Mouse (Mus musculus): ENCODE data around the gene Gm21988. TPM values are rescaled to one million over a fixed set of nuclear protein-coding genes. Genes with fewer than 3 reads are reported as not detected.

Gm21988 gene
- polyA plus RNA-seq, 1 experiment = 5.1 TPM

DNA sequence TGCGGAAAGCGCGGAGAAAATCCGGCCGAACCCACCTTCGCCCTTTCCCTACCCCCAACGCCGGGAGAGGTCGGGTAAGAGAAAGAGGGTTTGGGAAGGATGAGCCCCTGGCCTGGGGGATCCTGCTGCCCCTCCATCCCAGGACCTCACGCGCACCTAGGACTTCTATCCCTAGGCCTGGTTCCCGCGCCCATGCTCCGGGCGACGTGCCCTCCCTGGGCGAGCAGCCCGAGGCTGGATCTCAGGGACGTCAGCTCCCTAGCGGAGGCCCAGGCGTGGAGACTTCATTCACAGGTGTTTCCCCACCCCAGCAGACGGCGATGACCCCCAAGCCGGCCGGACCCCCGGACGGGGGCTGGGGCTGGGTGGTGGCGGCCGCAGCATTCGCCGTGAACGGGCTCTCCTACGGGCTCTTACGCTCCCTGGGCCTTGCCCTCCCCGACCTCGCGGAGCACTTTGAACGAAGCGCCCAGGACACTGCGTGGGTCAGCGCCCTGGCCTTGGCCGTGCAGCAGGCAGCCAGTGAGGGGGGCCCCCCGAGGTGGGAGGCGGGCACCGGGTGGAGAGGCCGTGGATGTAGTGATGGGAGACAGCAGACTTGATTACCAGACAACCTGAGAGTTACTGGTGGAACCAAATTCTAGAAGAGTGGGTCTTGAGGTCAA lies 25.3 kb downstream of the Gm21988 start:
- H3K27me3 ChIP-seq (ENCODE audit: control insufficient read depth, insufficient read depth, low read length) = peaks cover 18% of the 10 kb centered on the region
- H3K4me1 ChIP-seq (ENCODE audit: control insufficient read depth, insufficient read depth, insufficient read length) = peaks cover 11% of the 10 kb centered on the region; the same call in 1 of the 2 replicates
- peak overlapping the region; percentile 28; the same call in 1 of the 2 replicates for H3K4me3 ChIP-seq (ENCODE audit: extremely low read depth, insufficient read depth, insufficient read length)
- DNase-seq (ENCODE audit: low read depth in 1 of 2, low spot score in 2 of 2) = no peak
- H3K36me3 ChIP-seq (ENCODE audit: control insufficient read depth, insufficient read depth, low read length) = no peaks in the 10 kb centered on the region
- no peak for TF ChIP-seq CTCF (IDR thresholded peaks at IDR 0.05; ENCODE audit: extremely low read depth, insufficient read depth, insufficient read length, insufficient replicate concordance)
- no peak for TF ChIP-seq POLR2A (IDR thresholded peaks at IDR 0.05; ENCODE audit: low read depth, low read length)
- no peak overlapping the region for H3K27ac ChIP-seq (ENCODE audit: insufficient read depth, low read length)
- WGBS = 3% methylated on average over 46 of the region's 46 CpGs

DNA sequence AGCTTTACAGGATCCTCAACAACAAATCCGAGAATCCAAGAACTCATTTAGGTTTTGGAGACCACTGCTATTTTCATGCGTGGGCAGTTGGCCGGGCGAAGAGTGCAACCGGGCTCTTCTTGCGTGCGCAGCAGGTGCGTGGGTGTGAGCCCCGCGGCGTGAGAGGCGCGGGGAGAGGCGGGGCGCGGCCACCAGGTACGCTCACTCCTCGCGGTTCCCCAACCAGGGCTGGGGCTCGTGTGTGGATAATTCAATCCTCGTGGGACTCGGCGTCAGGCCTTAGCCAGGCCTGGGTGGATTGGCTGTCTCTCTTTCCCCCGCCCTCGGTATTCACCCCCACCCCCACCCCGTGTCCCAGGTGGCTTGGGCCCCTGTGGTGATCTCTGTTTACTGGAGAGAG lies 25.9 kb downstream of the Gm21988 start:
- Histone ChIP-seq H3K4me1 (ENCODE audit: control insufficient read depth, insufficient read depth, insufficient read length) (peaks cover 11% of the 10 kb centered on the region; the same call in 1 of the 2 replicates), H3K36me3 (ENCODE audit: control insufficient read depth, insufficient read depth, low read length) (no peaks in the 10 kb centered on the region), H3K27me3 (ENCODE audit: control insufficient read depth, insufficient read depth, low read length) (peaks cover 18% of the 10 kb centered on the region), H3K27ac (ENCODE audit: insufficient read depth, low read length) (no peak overlapping the region), H3K4me3 (ENCODE audit: extremely low read depth, insufficient read depth, insufficient read length) (no peak overlapping the region)
- DNase-seq (ENCODE audit: low read depth in 1 of 2, low spot score in 2 of 2) = no peak
- TF ChIP-seq POLR2A (IDR thresholded peaks at IDR 0.05; ENCODE audit: low read depth, low read length) (no peak), CTCF (IDR thresholded peaks at IDR 0.05; ENCODE audit: extremely low read depth, insufficient read depth, insufficient read length, insufficient replicate concordance) (no peak)
- 9% methylated on average over 26 of the region's 26 CpGs for WGBS

DNA sequence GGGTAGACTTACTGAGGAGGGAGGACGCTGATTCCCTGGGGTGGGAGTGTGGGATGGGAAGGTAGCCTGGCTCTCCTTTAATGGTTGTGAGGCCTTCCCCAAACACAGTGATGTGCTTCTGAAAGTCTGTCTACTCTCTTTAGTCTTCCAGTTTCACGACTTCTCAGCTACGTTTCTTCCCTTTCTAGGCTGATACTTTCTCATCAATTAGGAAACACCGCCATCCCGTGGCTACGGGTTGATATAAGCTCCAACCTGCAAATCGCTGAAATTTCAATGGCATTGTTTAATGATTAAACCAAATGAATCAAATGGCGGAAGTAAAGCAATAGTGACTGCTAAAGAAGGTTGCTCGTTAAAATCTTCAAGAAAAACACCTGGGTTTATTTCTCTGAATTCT lies 26.7 kb downstream of the Gm21988 start:
- H3K4me3 ChIP-seq (ENCODE audit: extremely low read depth, insufficient read depth, insufficient read length) = no peak overlapping the region
- no peaks in the 10 kb centered on the region for H3K36me3 ChIP-seq (ENCODE audit: control insufficient read depth, insufficient read depth, low read length)
- 10% methylated on average over 9 of the region's 9 CpGs for WGBS
- peaks cover 18% of the 10 kb centered on the region for H3K27me3 ChIP-seq (ENCODE audit: control insufficient read depth, insufficient read depth, low read length)
- DNase-seq (ENCODE audit: low read depth in 1 of 2, low spot score in 2 of 2) = peak in 1 of 2 experiments; percentile 50
- TF ChIP-seq CTCF (IDR thresholded peaks at IDR 0.05; ENCODE audit: extremely low read depth, insufficient read depth, insufficient read length, insufficient replicate concordance) (no peak; the same call in 1 of the 2 replicates), POLR2A (IDR thresholded peaks at IDR 0.05; ENCODE audit: low read depth, low read length) (no peak)
- peaks cover 11% of the 10 kb centered on the region; the same call in 1 of the 2 replicates for H3K4me1 ChIP-seq (ENCODE audit: control insufficient read depth, insufficient read depth, insufficient read length)
- H3K27ac ChIP-seq (ENCODE audit: insufficient read depth, low read length) = no peak overlapping the region

DNA sequence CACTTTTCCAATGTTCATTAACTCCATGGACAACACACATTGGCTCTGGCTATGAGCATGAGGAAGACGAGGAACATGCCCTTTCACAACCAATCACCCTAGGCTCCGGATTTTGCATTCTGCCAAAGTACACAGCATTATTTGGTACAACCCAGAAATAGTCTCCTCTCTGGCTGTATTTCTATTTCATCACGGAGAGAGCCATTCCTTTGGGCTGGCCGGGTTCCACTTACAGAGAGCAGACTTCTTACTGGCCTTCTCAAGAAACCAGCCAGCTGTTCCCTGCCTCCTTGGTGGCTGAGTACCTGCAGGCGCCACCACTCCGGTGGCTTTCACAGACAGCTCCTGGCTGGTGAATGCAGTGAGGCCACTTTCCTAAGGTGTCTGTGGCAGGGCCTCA lies 27.2 kb downstream of the Gm21988 start, which contains the start of gene Slc16a11:
Slc16a11 (plus strand) TSS at position 330 of the 400 bp plus-strand sequence.
- DNase-seq (ENCODE audit: low read depth in 1 of 2, low spot score in 2 of 2) = no peak
- no peak within 1 kb of the TSS for H3K27ac ChIP-seq (ENCODE audit: insufficient read depth, low read length)
- 75% methylated on average over 6 of the region's 6 CpGs for WGBS
- H3K27me3 ChIP-seq (ENCODE audit: control insufficient read depth, insufficient read depth, low read length) = peaks cover 18% of the 10 kb centered on the region
- TF ChIP-seq CTCF (IDR thresholded peaks at IDR 0.05; ENCODE audit: extremely low read depth, insufficient read depth, insufficient read length, insufficient replicate concordance) (no peak), POLR2A (IDR thresholded peaks at IDR 0.05; ENCODE audit: low read depth, low read length) (no peak)
- peaks cover 11% of the 10 kb centered on the region; the same call in 1 of the 2 replicates for H3K4me1 ChIP-seq (ENCODE audit: control insufficient read depth, insufficient read depth, insufficient read length)
- H3K36me3 ChIP-seq (ENCODE audit: control insufficient read depth, insufficient read depth, low read length) = no peaks in the 10 kb centered on the region
- H3K4me3 ChIP-seq (ENCODE audit: extremely low read depth, insufficient read depth, insufficient read length) = no peak within 1 kb of the TSS

DNA sequence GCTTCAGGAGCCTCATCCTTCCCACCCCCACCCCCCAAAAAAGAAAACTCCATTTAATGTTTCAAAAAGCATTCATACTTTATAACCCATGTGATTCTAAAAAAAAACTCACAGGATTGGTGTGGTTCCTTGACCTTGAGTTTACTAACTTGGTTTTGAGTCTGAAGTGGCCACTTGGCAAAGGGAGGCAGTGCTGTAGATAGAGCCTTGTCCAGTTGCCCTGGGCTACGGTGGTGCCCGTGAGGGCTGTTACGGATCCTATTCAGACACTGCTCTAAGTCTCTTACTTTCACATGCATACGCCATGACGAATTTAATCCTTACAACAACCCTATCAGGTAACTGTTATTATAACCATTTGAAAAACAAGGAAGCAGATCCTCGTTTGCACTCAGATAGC lies 27.7 kb downstream of the Gm21988 start:
- no peak for DNase-seq (ENCODE audit: low read depth in 1 of 2, low spot score in 2 of 2)
- Histone ChIP-seq H3K27ac (ENCODE audit: insufficient read depth, low read length) (no peak overlapping the region), H3K4me1 (ENCODE audit: control insufficient read depth, insufficient read depth, insufficient read length) (peaks cover 11% of the 10 kb centered on the region; the same call in 1 of the 2 replicates), H3K36me3 (ENCODE audit: control insufficient read depth, insufficient read depth, low read length) (no peaks in the 10 kb centered on the region), H3K27me3 (ENCODE audit: control insufficient read depth, insufficient read depth, low read length) (peaks cover 18% of the 10 kb centered on the region), H3K4me3 (ENCODE audit: extremely low read depth, insufficient read depth, insufficient read length) (no peak overlapping the region)
- 94% methylated on average over 6 of the region's 6 CpGs for WGBS
- no peak for TF ChIP-seq CTCF (IDR thresholded peaks at IDR 0.05; ENCODE audit: extremely low read depth, insufficient read depth, insufficient read length, insufficient replicate concordance)
- TF ChIP-seq POLR2A (IDR thresholded peaks at IDR 0.05; ENCODE audit: low read depth, low read length) = no peak

DNA sequence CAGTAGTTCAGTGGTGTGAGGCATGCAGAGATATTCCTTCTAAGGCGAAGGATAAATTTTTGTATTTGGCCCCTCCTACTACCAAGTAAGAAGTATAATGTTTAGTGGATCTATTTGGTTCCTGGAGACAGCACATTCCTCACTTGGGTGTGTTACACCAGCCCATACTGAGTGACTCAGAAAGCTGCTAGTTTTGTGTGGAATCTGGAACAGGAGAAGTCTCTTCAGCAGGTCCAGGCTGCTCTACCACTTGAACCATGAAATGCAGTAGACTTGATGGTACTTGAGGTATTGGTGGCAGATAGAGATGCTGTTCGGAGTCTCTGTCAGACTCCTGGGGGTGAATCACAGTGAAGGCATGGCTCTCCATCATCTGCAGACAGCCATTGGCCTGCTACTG lies 28.9 kb downstream of the Gm21988 start:
- WGBS = 91% methylated on average over 2 of the region's 2 CpGs

DNA sequence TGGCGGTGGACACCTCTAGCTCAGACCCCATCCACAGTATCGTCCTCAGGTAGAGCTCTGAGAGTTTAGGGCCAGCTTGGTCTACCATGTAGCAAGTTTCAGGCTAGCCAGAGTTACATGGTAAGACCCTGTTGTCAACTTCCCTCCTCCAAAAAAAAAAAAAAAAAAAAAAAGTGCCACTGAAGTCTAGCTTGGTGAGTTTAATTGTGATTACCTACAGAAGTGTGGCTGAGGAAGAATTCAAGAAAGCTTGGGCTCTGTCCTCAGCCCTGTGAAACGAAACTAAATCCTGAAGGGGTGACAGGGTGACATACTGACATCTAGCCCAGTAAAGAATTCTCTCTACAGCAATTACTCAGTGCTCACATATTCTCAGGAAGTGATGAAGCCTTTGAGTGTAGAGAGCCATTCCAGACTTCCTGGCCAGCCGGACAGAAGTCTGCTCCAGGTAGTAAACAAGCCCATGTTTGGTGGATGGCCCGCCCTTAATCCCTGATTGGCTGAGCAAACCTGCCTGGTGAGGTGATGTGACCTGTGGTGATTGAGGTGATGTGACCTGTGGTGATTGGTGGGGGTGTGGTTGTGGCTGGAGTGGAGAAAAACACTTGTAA lies 30.7 kb downstream of the Gm21988 start:
- Histone ChIP-seq H3K4me3 (ENCODE audit: extremely low read depth, insufficient read depth, insufficient read length) (no peak overlapping the region), H3K27ac (ENCODE audit: insufficient read depth, low read length) (no peak overlapping the region), H3K27me3 (ENCODE audit: control insufficient read depth, insufficient read depth, low read length) (peaks cover 5% of the 10 kb centered on the region), H3K4me1 (ENCODE audit: control insufficient read depth, insufficient read depth, insufficient read length) (peaks cover 3% of the 10 kb centered on the region; the same call in 1 of the 2 replicates), H3K36me3 (ENCODE audit: control insufficient read depth, insufficient read depth, low read length) (no peaks in the 10 kb centered on the region)
- 74% methylated on average over 5 of the region's 5 CpGs for WGBS
- DNase-seq (ENCODE audit: low read depth in 1 of 2, low spot score in 2 of 2) = no peak
- TF ChIP-seq CTCF (IDR thresholded peaks at IDR 0.05; ENCODE audit: extremely low read depth, insufficient read depth, insufficient read length, insufficient replicate concordance) (no peak), POLR2A (IDR thresholded peaks at IDR 0.05; ENCODE audit: low read depth, low read length) (no peak)

More for the DNA sequence above, 28.9 kb downstream of the Gm21988 start:
- no peak for TF ChIP-seq POLR2A (IDR thresholded peaks at IDR 0.05; ENCODE audit: low read depth, low read length)
- Histone ChIP-seq H3K4me3 (ENCODE audit: extremely low read depth, insufficient read depth, insufficient read length) (no peak overlapping the region), H3K36me3 (ENCODE audit: control insufficient read depth, insufficient read depth, low read length) (no peaks in the 10 kb centered on the region), H3K4me1 (ENCODE audit: control insufficient read depth, insufficient read depth, insufficient read length) (peaks cover 11% of the 10 kb centered on the region; the same call in 1 of the 2 replicates), H3K27ac (ENCODE audit: insufficient read depth, low read length) (no peak overlapping the region), H3K27me3 (ENCODE audit: control insufficient read depth, insufficient read depth, low read length) (peaks cover 18% of the 10 kb centered on the region)
- no peak for DNase-seq (ENCODE audit: low read depth in 1 of 2, low spot score in 2 of 2)

All from spleen, adult 2 months (tissue).